Mouse (Mus musculus) CH12.LX (cell line): ENCODE measurements at regions not wholly inside any gene's neighbourhood (a gene's known extent, or its start where the extent isn't known, plus 50 kb on each side); places are given as distances from the start of the nearest gene placed in this dataset.
"Not testable (repeated sequence)": the region's sequence is repeated elsewhere in the genome, so short reads cannot be mapped to it uniquely, and the experiment has no call there.

Source experiments
- DNase-seq: peaks from one replicate; pipeline ENCODE4 v3.0.0-alpha.2; 2013; ENCODE audit errors: extremely low read depth
- H3K27ac ChIP-seq: 2 replicates; pipeline ENCODE4 v1.5.1; 2012; ENCODE audit warnings: low read depth, mild to moderate bottlenecking, control low read depth, moderate library complexity; ENCODE audit not compliant: insufficient read depth
- H3K27me3 ChIP-seq: replicated peaks from 2 replicates; pipeline ENCODE3; 2012; ENCODE audit warnings: inconsistent platforms
- H3K36me3 ChIP-seq, 2 experiments: replicated peaks in 1 of 2; 2 replicates each; pipeline versions ENCODE3 to v1.6.1; 2012; ENCODE audit warnings: inconsistent platforms in 1 of 2, low read length in 1 of 2, mild to moderate bottlenecking in 1 of 2, mixed read lengths in 1 of 2, moderate library complexity in 1 of 2; ENCODE audit not compliant: control insufficient read depth in 1 of 2, insufficient read depth in 1 of 2
- H3K4me1 ChIP-seq, 2 experiments: 2 replicates each; pipeline ENCODE4 v1.6.1; 2012; ENCODE audit warnings: inconsistent platforms in 1 of 2, moderate library complexity in 1 of 2; ENCODE audit not compliant: insufficient read depth in 2 of 2, control insufficient read depth in 1 of 2
- H3K4me2 ChIP-seq: 2 replicates; pipeline ENCODE4 v1.6.1; 2012; ENCODE audit warnings: low read depth, mild to moderate bottlenecking, control low read depth; ENCODE audit not compliant: poor library complexity, insufficient read depth, severe bottlenecking
- H3K4me3 ChIP-seq, 3 experiments: fragments of 150-350 bp in 1 of 3; sonication (generic) in 1 of 3; replicated peaks in 1 of 3; 2 replicates each; pipeline versions ENCODE3 to v1.5.1; 2011 to 2012; ENCODE audit warnings: low read depth in 2 of 3, low read length in 2 of 3, mild to moderate bottlenecking in 2 of 3, moderate library complexity in 2 of 3, control low read depth in 1 of 3, improper control_type of control experiment in 1 of 3, inconsistent platforms in 1 of 3, mixed read lengths in 1 of 3; ENCODE audit not compliant: poor library complexity in 1 of 3
- H3K79me2 ChIP-seq: replicated peaks from 2 replicates; pipeline ENCODE4 v1.6.1; 2012; ENCODE audit warnings: mild to moderate bottlenecking, moderate library complexity; ENCODE audit not compliant: control insufficient read depth, poor library complexity, insufficient read depth, severe bottlenecking; ENCODE audit errors: extremely low read depth
- H3K9ac ChIP-seq: 2 replicates; pipeline ENCODE4 v1.6.1; 2012; ENCODE audit warnings: low read depth, mild to moderate bottlenecking, control low read depth, moderate library complexity; ENCODE audit not compliant: insufficient read depth
- H3K9me3 ChIP-seq: replicated peaks from 2 replicates; pipeline ENCODE3; 2012; ENCODE audit warnings: low read length, inconsistent platforms, mixed read lengths
- BHLHE40 ChIP-seq: IDR thresholded peaks from 2 replicates; pipeline ENCODE4 v1.6.1; 2011; ENCODE audit warnings: mild to moderate bottlenecking, low read depth, low read length, improper control_type of control experiment
- CTCF ChIP-seq, 2 experiments: IDR thresholded peaks in 1 of 2; conservative IDR thresholded peaks in 1 of 2; 2 replicates each; pipeline ENCODE4 v1.5.1; 2011 to 2012; ENCODE audit warnings: low read depth in 2 of 2, low read length in 2 of 2, improper control_type of control experiment in 1 of 2, inconsistent platforms in 1 of 2, mild to moderate bottlenecking in 1 of 2, moderate library complexity in 1 of 2
- E2F4 ChIP-seq: IDR thresholded peaks from 2 replicates; pipeline ENCODE4 v1.6.1; 2011; ENCODE audit warnings: low read depth, low read length, improper control_type of control experiment; ENCODE audit not compliant: insufficient replicate concordance
- GABPA ChIP-seq: IDR thresholded peaks from 2 replicates; pipeline ENCODE4 v1.6.1; 2012; ENCODE audit warnings: low read depth, low read length, improper control_type of control experiment, inconsistent platforms; ENCODE audit not compliant: insufficient replicate concordance
- IRF4 ChIP-seq: IDR thresholded peaks from 2 replicates; pipeline ENCODE4 v1.6.1; 2014; ENCODE audit warnings: low read depth, mild to moderate bottlenecking, inconsistent platforms, low read length, improper control_type of control experiment
- JUN ChIP-seq: IDR thresholded peaks from 2 replicates; pipeline ENCODE4 v1.6.1; 2011; ENCODE audit warnings: low read depth, mild to moderate bottlenecking, low read length, improper control_type of control experiment, moderate library complexity; ENCODE audit not compliant: insufficient read depth
- JUND ChIP-seq: conservative IDR thresholded peaks from 2 replicates; pipeline ENCODE4 v1.6.1; 2011; ENCODE audit warnings: low read depth, low read length, improper control_type of control experiment
- KAT2A ChIP-seq: IDR thresholded peaks from 2 replicates; pipeline ENCODE4 v1.6.1; 2012; ENCODE audit warnings: low read length, improper control_type of control experiment, inconsistent platforms; ENCODE audit not compliant: insufficient replicate concordance
- MAX ChIP-seq: IDR thresholded peaks from 2 replicates; pipeline ENCODE4 v1.6.1; 2011; ENCODE audit warnings: low read length, improper control_type of control experiment
- MAZ ChIP-seq: IDR thresholded peaks from 2 replicates; pipeline ENCODE4 v1.6.1; 2012; ENCODE audit warnings: low read depth, mild to moderate bottlenecking, inconsistent platforms, low read length, improper control_type of control experiment, moderate library complexity
- MEF2A ChIP-seq: IDR thresholded peaks from 2 replicates; pipeline ENCODE4 v1.6.1; 2014; ENCODE audit warnings: low read depth, mild to moderate bottlenecking, inconsistent platforms, low read length, improper control_type of control experiment, borderline replicate concordance
- MXI1 ChIP-seq: IDR thresholded peaks from 2 replicates; pipeline ENCODE4 v1.6.1; 2011; ENCODE audit warnings: mild to moderate bottlenecking, low read depth, low read length, improper control_type of control experiment
- PAX5 ChIP-seq: IDR thresholded peaks from 2 replicates; pipeline ENCODE4 v1.6.1; 2012; ENCODE audit warnings: low read length, inconsistent platforms, mixed read lengths
- POLR2AphosphoS2 ChIP-seq: IDR thresholded peaks from 2 replicates; pipeline ENCODE4 v1.6.1; 2011; ENCODE audit warnings: low read depth, low read length, improper control_type of control experiment
- RAD21 ChIP-seq: IDR thresholded peaks from 2 replicates; pipeline ENCODE4 v1.6.1; 2011; ENCODE audit warnings: low read depth, mild to moderate bottlenecking, low read length, improper control_type of control experiment, moderate library complexity
- SIN3A ChIP-seq: IDR thresholded peaks from 2 replicates; pipeline ENCODE4 v1.6.1; 2012; ENCODE audit warnings: low read length, improper control_type of control experiment, inconsistent platforms
- SMC3 ChIP-seq: IDR thresholded peaks from 2 replicates; pipeline ENCODE4 v1.6.1; 2011; ENCODE audit warnings: low read depth, low read length, improper control_type of control experiment
- USF1 ChIP-seq: IDR thresholded peaks from 2 replicates; pipeline ENCODE4 v1.6.1; 2014; ENCODE audit warnings: low read depth, mild to moderate bottlenecking, inconsistent platforms, low read length, improper control_type of control experiment
- ZC3H11A ChIP-seq: IDR thresholded peaks from 2 replicates; pipeline ENCODE4 v1.6.1; 2012; ENCODE audit warnings: low read depth, mild to moderate bottlenecking, inconsistent platforms, low read length, improper control_type of control experiment
- ZKSCAN1 ChIP-seq: IDR thresholded peaks from 2 replicates; pipeline ENCODE4 v1.6.1; 2012; ENCODE audit warnings: low read depth, inconsistent platforms, low read length, improper control_type of control experiment, borderline replicate concordance
- ZMIZ1 ChIP-seq: IDR thresholded peaks from 2 replicates; pipeline ENCODE4 v1.6.1; 2012; ENCODE audit warnings: low read depth, mild to moderate bottlenecking, inconsistent platforms, low read length, improper control_type of control experiment
- ZNF384 ChIP-seq: IDR thresholded peaks from 2 replicates; pipeline ENCODE4 v1.6.1; 2012; ENCODE audit warnings: low read depth, low read length, improper control_type of control experiment, inconsistent platforms
- dilution Hi-C: fragments of 300-500 bp; cut with MboI; formaldehyde crosslinking; loops from 2 replicates; pipeline ENCODE4 v1.14.3; 2020; ENCODE audit warnings: low sequenced_read_pairs; ENCODE audit not compliant: extremely low pct_unique_long_range_greater_than_20kb, extremely low pct_ligation_motif_present
- in situ Hi-C: fragments of 300-500 bp; cut with MboI; formaldehyde crosslinking; loops from 3 replicates; pipeline ENCODE4 v1.14.3; 2019; ENCODE audit warnings: low sequenced_read_pairs, low pct_ligation_motif_present, low pct_unique_long_range_greater_than_20kb, mixed read lengths

DNA sequence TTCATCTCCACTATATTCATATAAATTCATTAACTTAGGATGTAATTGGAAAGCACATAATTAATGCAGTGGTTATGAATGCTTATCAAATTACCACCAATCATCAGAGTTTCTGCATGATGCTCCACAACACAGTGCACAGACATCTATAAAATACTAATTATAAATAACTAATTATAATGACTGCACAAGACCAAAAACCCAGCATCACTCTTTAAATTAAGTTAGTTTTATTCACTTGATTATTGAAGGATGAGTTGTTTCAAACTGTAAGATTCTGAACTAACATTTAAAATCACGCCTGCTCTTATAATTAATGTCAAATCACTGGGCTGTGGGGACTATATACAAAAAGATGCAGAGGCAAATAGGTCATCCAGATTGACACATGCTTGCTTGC, 212.7 kb upstream of the Ncam2 start:
- no peak for DNase-seq
- no peaks in the 10 kb centered on the region for H3K79me2 ChIP-seq
- H3K9ac ChIP-seq = no peak overlapping the region
- no peak overlapping the region for H3K4me3 ChIP-seq
- H3K27ac ChIP-seq = no peak overlapping the region
- H3K27me3 ChIP-seq = no peaks in the 10 kb centered on the region
- H3K4me1 ChIP-seq = no peaks in the 10 kb centered on the region
- no peak overlapping the region for H3K4me2 ChIP-seq
- no peak for TF ChIP-seq MXI1
- no peak for TF ChIP-seq USF1
- no peak for TF ChIP-seq ZC3H11A
- TF ChIP-seq MAX = no peak
- TF ChIP-seq GABPA = no peak
- TF ChIP-seq POLR2AphosphoS2 = no peak
- H3K36me3 ChIP-seq = no peaks in the 10 kb centered on the region
- dilution Hi-C loops (no loop called here), in situ Hi-C loops (no loop called here)
- H3K9me3 ChIP-seq = peaks cover 36% of the 10 kb centered on the region

DNA sequence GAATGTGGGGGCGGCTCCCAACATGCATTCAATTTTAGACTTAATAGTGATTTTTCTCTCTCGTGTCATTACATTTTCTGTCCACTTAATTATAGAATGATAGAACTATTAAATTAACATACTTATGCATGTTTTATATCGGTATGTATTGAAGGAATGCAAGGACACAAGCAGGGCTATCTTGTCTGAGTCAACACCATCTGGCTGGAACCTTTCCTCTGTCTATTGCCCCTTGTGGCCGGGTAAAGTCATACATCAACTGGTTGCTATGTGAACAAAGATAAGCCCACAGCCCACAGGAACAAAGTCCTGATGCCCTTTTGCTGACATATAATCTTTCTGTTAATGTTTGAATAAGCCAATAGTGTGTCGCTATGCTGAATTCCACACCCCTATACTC, 163.7 kb upstream of the Ncam2 start:
- H3K9me3 ChIP-seq = peaks cover 11% of the 10 kb centered on the region
- dilution Hi-C loops, H3K27me3 ChIP-seq, H3K27ac ChIP-seq, DNase-seq, H3K36me3 ChIP-seq, H3K4me3 ChIP-seq, H3K79me2 ChIP-seq, in situ Hi-C loops, H3K4me1 ChIP-seq, H3K9ac ChIP-seq, H3K4me2 ChIP-seq: not testable (repeated sequence)

GRCm38 (mm10) chr16:81041262-81041661, 159.2 kb upstream of the Ncam2 start:
- dilution Hi-C loops (no loop called here), in situ Hi-C loops (no loop called here)

GRCm38 (mm10) chr16:81045686-81046085, 154.8 kb upstream of the Ncam2 start:
- Histone ChIP-seq H3K4me2 (no peak overlapping the region), H3K79me2 (no peaks in the 10 kb centered on the region), H3K36me3 (no peaks in the 10 kb centered on the region), H3K9ac (no peak overlapping the region), H3K4me1 (no peaks in the 10 kb centered on the region), H3K9me3 (peaks cover 16% of the 10 kb centered on the region), H3K27me3 (no peaks in the 10 kb centered on the region), H3K4me3 (no peak overlapping the region), H3K27ac (no peak overlapping the region)
- DNase-seq = no peak
- in situ Hi-C loops (no loop called here), dilution Hi-C loops (no loop called here)
- TF ChIP-seq ZKSCAN1 = no peak
- TF ChIP-seq CTCF (conservative IDR thresholded peaks at IDR 0.05 in 1 of 2, IDR thresholded peaks at IDR 0.05 in 1 of 2; ENCODE audit: low read depth in 2 of 2, low read length in 2 of 2) = no peak
- TF ChIP-seq JUND = no peak
- no peak for TF ChIP-seq PAX5
- TF ChIP-seq SMC3 = no peak
- TF ChIP-seq ZNF384 = no peak
- TF ChIP-seq ZMIZ1 = no peak
- no peak for TF ChIP-seq MEF2A
- TF ChIP-seq MAZ = no peak
- no peak for TF ChIP-seq SIN3A
- TF ChIP-seq POLR2AphosphoS2 = no peak
- TF ChIP-seq BHLHE40 = no peak
- TF ChIP-seq USF1 = no peak
- no peak for TF ChIP-seq JUN
- no peak for TF ChIP-seq E2F4
- no peak for TF ChIP-seq KAT2A
- no peak for TF ChIP-seq IRF4

More at GRCm38 (mm10) chr16:81041262-81041661, 159.2 kb upstream of the Ncam2 start:
- H3K79me2 ChIP-seq = no peaks in the 10 kb centered on the region
- no peaks in the 10 kb centered on the region for H3K27me3 ChIP-seq
- no peak for TF ChIP-seq RAD21
- TF ChIP-seq, all 38 proteins: peak for 0
- no peak overlapping the region for H3K4me2 ChIP-seq
- H3K27ac ChIP-seq = no peak overlapping the region
- H3K9me3 ChIP-seq = peaks cover 11% of the 10 kb centered on the region
- no peak for DNase-seq
- H3K9ac ChIP-seq = no peak overlapping the region
- H3K36me3 ChIP-seq = no peaks in the 10 kb centered on the region
- H3K4me3 ChIP-seq = no peak overlapping the region
- H3K4me1 ChIP-seq = no peaks in the 10 kb centered on the region
